Mouse (Mus musculus) megakaryocyte-erythroid progenitor cell, adult 5 weeks (primary cell): ENCODE results near the gene Gm8720. TPM values are rescaled to one million over a fixed set of nuclear protein-coding genes. Genes with fewer than 3 reads are reported as not detected.

ENCODE experiments used
- polyA plus RNA-seq: library from polyadenylated mRNA; stranded (reverse); fragments of >175 nt; gene quantifications from 2 replicates; pipeline ENCODE4 v1.2.3, GENCODE M21; 2012

Gene Gm8720
- not detected in 2 replicates for polyA plus RNA-seq

DNA sequence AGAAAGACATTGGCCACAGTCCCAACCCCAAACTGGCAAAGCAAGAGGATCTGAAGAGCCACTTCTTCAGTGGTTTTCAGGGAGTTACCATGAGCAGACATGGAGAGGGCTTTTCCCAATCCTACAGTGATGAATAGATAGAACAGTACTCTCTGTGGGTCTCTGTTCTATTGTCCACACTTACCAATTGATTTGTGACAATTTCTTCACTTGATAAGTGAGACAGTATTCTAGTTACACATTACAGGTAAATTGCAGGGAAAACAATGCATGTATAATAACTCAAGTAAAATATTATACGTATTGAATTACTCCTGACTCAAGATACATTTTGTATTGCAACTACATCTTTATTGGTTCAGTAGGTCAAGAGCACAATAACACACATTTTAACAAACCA is at the start of gene Gm8720:
Gm8720 (minus strand) TSS at position 101 of the 400 bp plus-strand sequence.

DNA sequence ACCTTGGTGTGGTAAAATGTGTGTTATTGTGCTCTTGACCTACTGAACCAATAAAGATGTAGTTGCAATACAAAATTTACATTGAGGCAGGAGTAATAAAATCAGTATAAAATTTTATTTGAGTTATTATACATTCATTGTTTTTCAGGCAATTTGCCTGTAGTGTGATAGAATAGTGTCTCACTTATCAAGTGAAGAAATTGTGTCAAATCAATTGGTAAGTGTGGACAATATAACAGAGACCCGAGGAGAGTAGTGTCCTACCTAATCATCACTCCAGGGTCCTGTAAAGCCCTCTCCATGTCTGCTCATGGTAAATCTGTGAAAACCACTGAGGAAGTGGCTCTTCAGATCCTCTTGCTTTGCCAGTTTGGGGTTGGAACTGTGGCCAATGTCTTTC is 12.0 kb downstream of the Gm8720 start, which contains the start of gene Vmn1r163:
Vmn1r163 (plus strand) TSS at position 301 of the 400 bp plus-strand sequence.

DNA sequence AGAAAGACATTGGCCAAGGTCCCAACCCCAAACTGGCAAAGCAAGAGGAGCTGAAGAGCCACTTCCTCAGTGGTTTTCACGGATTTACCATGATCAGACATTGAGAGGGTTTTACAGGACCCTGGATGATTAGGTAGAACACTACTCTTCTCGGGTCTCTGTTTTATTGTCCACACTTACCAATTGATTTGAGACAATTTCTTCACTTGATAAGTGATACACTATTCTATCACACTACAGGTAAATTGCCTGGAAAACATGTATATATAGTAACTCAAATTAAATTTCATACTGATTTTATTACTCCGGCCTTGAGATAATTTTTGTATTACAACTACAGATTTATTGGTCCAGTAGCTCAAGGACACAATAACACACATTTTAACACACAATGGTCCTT is 47.4 kb downstream of the Gm8720 start, which contains the start of gene Gm4216:
Gm4216 (minus strand) TSS at position 101 of the 400 bp plus-strand sequence.

Other genes starting within 250 kb of the Gm8720 start
- not detected in 2 replicates for gene Vmn1r159, start 223.9 kb downstream of the Gm8720 start, polyA plus RNA-seq
- not detected in 2 replicates for gene Vmn1r160, start 196.2 kb downstream of the Gm8720 start, polyA plus RNA-seq
- gene Gm4214, start 82.8 kb downstream of the Gm8720 start, polyA plus RNA-seq = not detected in 2 replicates
- not detected in 2 replicates for gene Gm4216, start 47.5 kb downstream of the Gm8720 start, polyA plus RNA-seq
- gene Vmn1r163, start 11.9 kb downstream of the Gm8720 start, polyA plus RNA-seq = not detected in 2 replicates
- not detected in 2 replicates for gene Gm10662, start 77.0 kb upstream of the Gm8720 start, polyA plus RNA-seq
- not detected in 2 replicates for gene Vmn1r165, start 149.9 kb upstream of the Gm8720 start, polyA plus RNA-seq
- not detected in 2 replicates for gene Vmn1r166, start 184.2 kb upstream of the Gm8720 start, polyA plus RNA-seq
- not detected in 2 replicates for gene Gm6902, start 211.4 kb upstream of the Gm8720 start, polyA plus RNA-seq
- gene Nlrp4e, start 233.7 kb upstream of the Gm8720 start, polyA plus RNA-seq = not detected in 2 replicates